In genomic region chr10:40638276-40638675, GRCm38 (mm10) we compare ENCODE assay signal across 7 mouse cellular contexts. TPM values are rescaled to one million over a fixed set of nuclear protein-coding genes. Genes with fewer than 3 reads are reported as not detected.
DNase-seq lines count a peak whose midpoint lies in the region; ATAC-seq lines count a peak whose summit lies in the region.

No protein-coding gene starts in this region.

- no peaks in the 10 kb centered on the region for H3K36me3 ChIP-seq in forebrain, embryonic 16.5 days (ENCODE audit: control insufficient read depth, insufficient read depth)

- H3K27me3 ChIP-seq in forebrain, embryonic 16.5 days (replicated peaks; ENCODE audit: control insufficient read depth, insufficient read depth, low read length) = no peaks in the 10 kb centered on the region

- DNase-seq in 3134 (ENCODE audit: extremely low read depth, insufficient read length, low spot score) = peak; percentile 28
- peak; percentile 67 for DNase-seq in 3T3-L1 (ENCODE audit: low read depth, low spot score)
- peak; percentile 84 to 86 for DNase-seq in layer of hippocampus, postnatal 36 days
- DNase-seq in right cerebral cortex, adult 2 months (ENCODE audit: low spot score in 2 of 2) = peak; percentile 85 to 89
- no peak for DNase-seq in thymus, postnatal 0 days (ENCODE audit: low spot score)

- ATAC-seq in forebrain, embryonic 16.5 days = peak; percentile 52; the same call in 1 of the 2 replicates
- no peak for ATAC-seq in megakaryocyte-erythroid progenitor cell, adult 5-6 weeks (replicated peaks; ENCODE audit: low FRiP score, low TSS enrichment, poor library complexity, severe bottlenecking)

- H3K9me3 ChIP-seq in forebrain, embryonic 16.5 days (ENCODE audit: control insufficient read depth, low read length) = no peaks in the 10 kb centered on the region

- WGBS in forebrain, embryonic 16.5 days = 26% methylated on average over 7 of the region's 7 CpGs

- no peak overlapping the region for H3K27ac ChIP-seq in forebrain, embryonic 16.5 days (ENCODE audit: low read length)

- H3K4me2 ChIP-seq in forebrain, embryonic 16.5 days (ENCODE audit: low read length) = no peak overlapping the region

- no peak overlapping the region for H3K4me3 ChIP-seq in forebrain, embryonic 16.5 days (replicated peaks; ENCODE audit: low read length)

- H3K4me1 ChIP-seq in forebrain, embryonic 16.5 days (replicated peaks; ENCODE audit: control insufficient read depth, insufficient read depth, low read length) = peaks cover 5% of the 10 kb centered on the region

- H3K9ac ChIP-seq in forebrain, embryonic 16.5 days (replicated peaks; ENCODE audit: low read depth, low read length) = no peak overlapping the region

RNA-seq across cellular contexts. Expression of gene Ddo, which starts 8.5 kb away (rescaled TPM):
- 0.48 and 0.71 TPM in 2 replicates for polyA plus RNA-seq in forebrain, embryonic 16.5 days (2015; fragmentation: Nextera tagmentation; extraction: Ambion mirVana)
- 10 to 100 TPM; 15.0 to 16.8 TPM for total RNA-seq in layer of hippocampus, postnatal 36 days (2021)
- polyA plus RNA-seq in thymus, postnatal 0 days (2015; fragmentation: Nextera tagmentation; extraction: Ambion mirVana) = 0.04 and 0.12 TPM in 2 replicates
- not detected in 2 replicates for total RNA-seq in megakaryocyte-erythroid progenitor cell, adult 5-6 weeks (2014; fragmentation: Nextera tagmentation)
- total RNA-seq in megakaryocyte-erythroid progenitor cell, adult 5-6 weeks (2017) = not detected in 2 replicates

RNA-seq across cellular contexts. Expression of gene Mettl24, which starts 44.8 kb away (rescaled TPM):
- 0.27 and 0.47 TPM in 2 replicates for polyA plus RNA-seq in forebrain, embryonic 16.5 days (2015; fragmentation: Nextera tagmentation; extraction: Ambion mirVana)
- total RNA-seq in layer of hippocampus, postnatal 36 days (2021) = 1 to 10 TPM; 1.9 to 3.0 TPM
- 0.50 and 0.64 TPM in 2 replicates for polyA plus RNA-seq in thymus, postnatal 0 days (2015; fragmentation: Nextera tagmentation; extraction: Ambion mirVana)
- total RNA-seq in megakaryocyte-erythroid progenitor cell, adult 5-6 weeks (2014; fragmentation: Nextera tagmentation) = not detected in 2 replicates
- total RNA-seq in megakaryocyte-erythroid progenitor cell, adult 5-6 weeks (2017) = not detected in 2 replicates

Comparison
In these comparisons a context has a peak if more than half of its experiments do, and no peak if none do; other contexts are left out.
1. RNA of gene Ddo, which starts 8.5 kb away (total RNA-seq): 15.0 to 16.8 TPM in layer of hippocampus, postnatal 36 days; not detected in megakaryocyte-erythroid progenitor cell, adult 5-6 weeks; every median in the first group is over 10 times any median in the second.